Mouse (Mus musculus) intestine, embryonic 16.5 days (tissue): Measurements from ENCODE around the gene Epb41l5. TPM values are rescaled to one million over a fixed set of nuclear protein-coding genes. Genes with fewer than 3 reads are reported as not detected.

Source experiments
- ATAC-seq: fragments of 200-750 bp; cut with Nextera tagmentation; 2 replicates; pipeline ENCODE4 v1.8.0; 2017; ENCODE audit warnings: moderate TSS enrichment, moderate library complexity
- H3K27ac ChIP-seq: fragments of 300-500 bp; sonication (generic); 2 replicates; pipeline ENCODE4 v1.5.1; 2014; ENCODE audit warnings: mild to moderate bottlenecking, low read length
- H3K27me3 ChIP-seq: fragments of 300-500 bp; sonication (generic); replicated peaks from 2 replicates; pipeline ENCODE4 v1.6.1; 2014; ENCODE audit warnings: low read length, control low read depth, mixed read lengths; ENCODE audit not compliant: control insufficient read depth, insufficient read depth
- H3K36me3 ChIP-seq: fragments of 300-500 bp; sonication (generic); 2 replicates; pipeline ENCODE4 v1.6.1; 2014; ENCODE audit warnings: low read length, control low read depth; ENCODE audit not compliant: control insufficient read depth, insufficient read depth
- H3K4me1 ChIP-seq: fragments of 300-500 bp; sonication (generic); 2 replicates; pipeline ENCODE4 v1.6.1; 2014; ENCODE audit warnings: low read length, control low read depth, mixed read lengths; ENCODE audit not compliant: control insufficient read depth, insufficient read depth
- H3K4me2 ChIP-seq: fragments of 300-500 bp; sonication (generic); 2 replicates; pipeline ENCODE4 v1.6.1; 2014; ENCODE audit warnings: low read depth, low read length, control low read depth
- H3K4me3 ChIP-seq: fragments of 300-500 bp; sonication (generic); 2 replicates; pipeline ENCODE4 v1.5.1; 2014; ENCODE audit warnings: mild to moderate bottlenecking, low read length
- H3K9ac ChIP-seq: fragments of 300-500 bp; sonication (generic); 2 replicates; pipeline ENCODE4 v1.6.1; 2014; ENCODE audit warnings: low read depth, low read length
- H3K9me3 ChIP-seq: fragments of 300-500 bp; sonication (generic); 2 replicates; pipeline ENCODE4 v1.6.1; 2016; ENCODE audit warnings: low read length, control low read depth; ENCODE audit not compliant: control insufficient read depth
- WGBS: fragments of 180-500 bp; shearing (Covaris S2); extraction: QIAGEN DNeasy Blood & Tissue Kit; methylation state at CpG from one replicate; pipeline ENCODE4 v1.1.7; 2014; 5-methylcytosine and 5-hydroxymethylcytosine counted together
- polyA plus RNA-seq: library from polyadenylated mRNA; unstranded; fragments of >200 nt; fragmentation: Nextera tagmentation; extraction: Ambion mirVana; gene quantifications from 2 replicates; pipeline ENCODE4 v1.2.1, GENCODE M21; 2015

Epb41l5 gene
- polyA plus RNA-seq, 1 experiment from 2014 or later = 36.3 TPM

DNA sequence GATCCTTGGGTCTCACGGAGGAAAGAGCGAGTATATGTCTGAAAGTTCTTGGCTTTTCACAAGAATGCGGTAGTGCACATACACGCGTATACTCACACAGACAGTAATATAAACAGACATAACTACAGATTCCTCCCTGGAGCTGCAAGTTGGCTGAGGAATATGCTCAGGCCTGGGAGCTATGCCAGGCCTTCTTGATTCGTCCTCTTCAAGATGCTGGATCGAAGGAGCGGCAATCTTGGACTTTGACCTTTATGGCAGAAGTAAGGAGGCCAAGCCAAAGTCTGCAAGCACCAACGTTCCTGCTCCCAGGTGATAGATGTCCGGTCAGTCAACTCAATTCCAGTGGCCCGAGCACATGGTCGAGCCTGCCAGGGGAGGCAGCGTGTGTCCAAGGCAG is 117.9 kb downstream of the Epb41l5 start:
- H3K4me3 ChIP-seq = no peak overlapping the region
- H3K9ac ChIP-seq = no peak overlapping the region
- peak; percentile 12; the same call in 1 of the 2 replicates for ATAC-seq
- H3K27me3 ChIP-seq = no peaks in the 10 kb centered on the region
- H3K36me3 ChIP-seq = peaks cover 23% of the 10 kb centered on the region
- no peak overlapping the region for H3K4me2 ChIP-seq
- peak overlapping the region; percentile 68 for H3K27ac ChIP-seq
- peaks cover 16% of the 10 kb centered on the region for H3K4me1 ChIP-seq
- WGBS = 59% methylated on average over 13 of the region's 13 CpGs
- H3K9me3 ChIP-seq = peaks cover 18% of the 10 kb centered on the region; the same call in 1 of the 2 replicates

DNA sequence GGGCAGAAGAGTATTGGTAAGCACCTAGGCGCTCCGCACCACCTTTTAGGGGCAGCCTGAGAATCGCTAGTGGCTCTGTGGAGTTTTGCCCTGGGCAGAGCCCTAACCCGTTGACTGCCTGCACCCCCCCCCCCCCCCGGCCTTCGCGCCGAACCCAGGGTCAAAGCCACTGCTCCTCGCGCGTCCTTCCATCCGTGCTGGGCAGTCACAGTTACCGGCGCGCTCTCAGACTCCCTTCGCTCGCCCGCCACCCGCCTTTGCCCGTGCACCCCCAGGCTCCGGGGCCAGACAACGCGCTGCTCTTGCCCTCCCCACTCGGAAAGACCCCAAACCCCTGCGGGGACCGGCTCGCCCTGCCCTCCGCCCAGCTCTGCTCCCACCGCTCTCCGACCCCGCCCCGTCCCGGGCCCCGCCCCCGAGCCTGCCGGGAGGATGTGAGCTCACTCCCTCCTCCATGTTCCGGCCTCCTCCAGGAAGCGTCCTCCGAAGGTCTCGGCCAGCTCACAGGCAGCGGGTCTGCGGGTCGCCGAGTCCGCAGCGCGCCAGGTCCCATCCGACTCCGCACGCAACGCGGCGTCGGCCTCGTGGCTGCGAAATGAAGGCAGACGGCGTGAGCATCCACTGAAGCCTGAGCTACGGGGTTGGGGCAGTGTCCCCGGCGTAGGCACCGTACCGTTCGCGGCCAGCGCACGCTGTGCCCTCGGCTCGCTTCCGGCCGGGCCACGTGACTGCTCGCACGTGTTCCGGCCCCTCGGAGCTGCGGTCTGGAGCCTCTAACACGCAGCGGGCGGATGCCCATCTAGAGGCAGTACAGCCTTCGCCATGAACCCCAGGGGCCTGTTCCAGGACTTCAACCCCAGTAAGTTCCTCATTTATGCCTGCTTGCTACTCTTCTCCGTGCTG is 122.9 kb downstream of the Epb41l5 start, which contains the start of gene Tmem185b:
TSS of gene Tmem185b (plus strand) at position 472 of the 903 bp plus-strand sequence.
- peaks cover 23% of the 10 kb centered on the region for H3K36me3 ChIP-seq
- 2% methylated on average over 79 of the region's 82 CpGs for WGBS
- H3K9me3 ChIP-seq = peaks cover 18% of the 10 kb centered on the region; the same call in 1 of the 2 replicates
- H3K4me3 ChIP-seq = peak within 1 kb of the TSS; percentile 77
- peak within 1 kb of the TSS; percentile 90 for H3K9ac ChIP-seq
- H3K27ac ChIP-seq = peak within 1 kb of the TSS; percentile 87
- peak; percentile 92 for ATAC-seq
- peaks cover 33% of the 10 kb centered on the region for H3K4me1 ChIP-seq
- H3K4me2 ChIP-seq = peak within 1 kb of the TSS; percentile 96
- H3K27me3 ChIP-seq = no peaks in the 10 kb centered on the region

DNA sequence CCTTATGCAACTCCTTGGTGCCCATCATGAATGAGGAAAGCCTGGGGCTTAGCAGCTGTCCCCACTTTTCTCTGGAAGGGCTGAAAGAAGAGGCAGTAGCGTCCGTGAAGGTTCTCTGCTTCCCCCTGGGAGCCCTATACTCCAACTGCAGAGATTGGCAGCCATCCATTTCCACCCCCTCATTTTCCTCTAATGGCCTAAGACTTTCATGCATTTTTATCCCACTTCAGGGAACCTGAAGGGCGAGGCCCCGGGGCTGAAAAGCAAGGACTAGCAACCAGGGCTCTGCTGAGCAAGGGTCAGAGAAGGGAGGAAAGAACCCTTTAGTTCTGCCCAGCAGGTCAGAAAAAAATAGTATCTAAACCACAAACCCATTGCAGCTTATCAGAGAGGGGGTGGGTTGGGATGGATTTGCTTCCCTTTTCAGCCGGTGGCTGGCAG is 123.8 kb downstream of the Epb41l5 start:
- H3K9me3 ChIP-seq = peaks cover 18% of the 10 kb centered on the region; the same call in 1 of the 2 replicates
- peak overlapping the region; percentile 77 for H3K4me3 ChIP-seq
- ATAC-seq = no peak
- H3K36me3 ChIP-seq = peaks cover 23% of the 10 kb centered on the region
- peaks cover 25% of the 10 kb centered on the region for H3K4me1 ChIP-seq
- peak overlapping the region; percentile 87 for H3K27ac ChIP-seq
- 23% methylated on average over 5 of the region's 5 CpGs for WGBS
- H3K4me2 ChIP-seq = peak overlapping the region; percentile 96
- peak overlapping the region; percentile 90 for H3K9ac ChIP-seq
- H3K27me3 ChIP-seq = no peaks in the 10 kb centered on the region

DNA sequence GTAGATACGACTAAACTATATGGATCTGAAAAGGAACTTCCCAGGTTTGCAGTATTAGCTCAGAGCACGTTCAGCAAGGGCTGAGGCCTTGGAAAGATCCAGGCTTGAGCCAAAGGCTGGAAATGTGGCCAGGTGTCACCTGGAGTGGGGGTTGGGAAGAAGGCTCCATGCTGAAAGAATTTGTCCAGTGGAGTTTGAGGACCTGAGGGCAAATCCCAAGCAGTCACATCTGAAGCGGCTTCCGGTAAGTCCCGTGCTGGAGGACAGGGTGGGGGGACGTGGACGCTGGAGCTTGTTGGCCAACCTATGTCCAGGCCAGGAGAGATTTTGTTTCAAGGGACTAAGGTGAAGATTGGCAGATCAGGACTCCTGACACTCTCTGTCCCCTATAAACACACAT is 125.0 kb downstream of the Epb41l5 start:
- Histone ChIP-seq H3K9ac (no peak overlapping the region), H3K4me1 (peaks cover 25% of the 10 kb centered on the region), H3K9me3 (peaks cover 16% of the 10 kb centered on the region; the same call in 1 of the 2 replicates), H3K4me2 (no peak overlapping the region), H3K4me3 (no peak overlapping the region), H3K36me3 (peaks cover 21% of the 10 kb centered on the region), H3K27ac (peak overlapping the region; percentile 76; the same call in 1 of the 2 replicates), H3K27me3 (no peaks in the 10 kb centered on the region)
- no peak for ATAC-seq
- WGBS = 93% methylated on average over 7 of the region's 7 CpGs

DNA sequence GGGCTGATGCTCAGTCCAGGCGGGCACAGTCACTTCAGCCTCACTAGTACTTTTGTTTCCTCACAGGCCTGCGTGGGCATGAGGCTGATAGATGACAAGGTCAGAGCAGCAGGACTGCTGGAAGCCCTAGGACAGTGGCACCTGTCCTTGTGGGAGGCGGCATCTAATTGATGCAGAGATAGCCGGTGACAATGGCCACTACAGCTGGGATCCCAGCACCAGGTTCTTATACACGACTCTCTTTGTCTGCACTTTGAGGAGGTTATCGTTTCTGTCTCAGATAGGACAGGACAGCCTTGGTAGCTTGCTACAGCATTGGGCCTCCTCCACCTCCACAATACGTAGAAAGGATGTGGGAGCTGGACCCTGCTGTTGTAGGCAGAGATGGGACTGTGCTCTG is 125.4 kb downstream of the Epb41l5 start:
- Histone ChIP-seq H3K4me1 (peaks cover 25% of the 10 kb centered on the region), H3K4me3 (no peak overlapping the region), H3K27ac (peak overlapping the region; percentile 76), H3K27me3 (no peaks in the 10 kb centered on the region), H3K9me3 (peaks cover 13% of the 10 kb centered on the region; the same call in 1 of the 2 replicates), H3K9ac (no peak overlapping the region), H3K36me3 (peaks cover 16% of the 10 kb centered on the region), H3K4me2 (no peak overlapping the region)
- 73% methylated on average over 7 of the region's 7 CpGs for WGBS
- ATAC-seq = no peak; the same call in 1 of the 2 replicates

DNA sequence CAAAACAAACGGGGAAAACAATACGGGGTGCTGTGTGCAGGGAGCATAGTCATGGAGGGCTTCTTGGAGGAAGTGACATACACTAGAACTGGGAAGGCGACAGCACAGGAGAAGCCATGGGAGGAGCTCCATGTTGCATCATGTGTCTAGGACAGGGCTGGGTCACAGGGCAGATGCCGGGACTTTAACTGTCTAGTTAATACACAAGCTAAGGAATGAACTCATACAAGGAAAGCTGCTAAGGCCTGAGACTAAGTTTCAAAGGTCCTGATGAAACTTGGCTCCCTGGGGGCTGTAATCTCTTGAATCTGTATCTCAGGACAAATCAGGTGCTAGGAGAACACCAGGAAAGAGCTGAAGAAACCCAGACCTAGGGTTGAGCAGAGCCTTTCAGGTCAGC is 126.1 kb downstream of the Epb41l5 start:
- Histone ChIP-seq H3K9me3 (peaks cover 11% of the 10 kb centered on the region; the same call in 1 of the 2 replicates), H3K4me2 (no peak overlapping the region), H3K4me1 (peaks cover 25% of the 10 kb centered on the region), H3K27ac (peak overlapping the region; percentile 76), H3K27me3 (no peaks in the 10 kb centered on the region), H3K36me3 (peaks cover 12% of the 10 kb centered on the region), H3K9ac (no peak overlapping the region), H3K4me3 (no peak overlapping the region)
- WGBS = 73% methylated on average over 4 of the region's 4 CpGs
- ATAC-seq = peak; percentile 76

DNA sequence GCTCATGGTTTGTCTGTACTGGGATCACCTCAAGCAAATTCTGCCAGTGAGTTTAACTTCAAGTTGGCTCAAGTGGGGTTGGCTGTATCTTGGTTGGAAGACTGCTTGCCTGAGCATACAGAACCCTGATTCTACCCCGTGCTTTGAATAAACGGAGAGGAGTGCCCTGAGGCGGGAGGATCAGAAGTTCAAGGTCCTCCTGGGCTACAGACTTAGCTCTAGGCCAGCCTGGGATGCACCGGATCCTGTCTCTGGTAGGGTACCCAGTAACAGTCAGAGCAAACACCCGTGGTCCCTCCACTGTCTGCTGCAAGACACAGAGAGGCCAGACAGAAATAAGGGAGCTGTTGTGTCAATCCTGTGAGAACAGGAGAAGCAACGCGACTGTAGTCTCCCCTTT is 127.1 kb downstream of the Epb41l5 start:
- no peak for ATAC-seq
- no peak overlapping the region for H3K4me2 ChIP-seq
- peaks cover 2% of the 10 kb centered on the region; the same call in 1 of the 2 replicates for H3K36me3 ChIP-seq
- 71% methylated on average over 7 of the region's 7 CpGs for WGBS
- H3K9ac ChIP-seq = no peak overlapping the region
- no peak overlapping the region for H3K4me3 ChIP-seq
- peaks cover 3% of the 10 kb centered on the region; the same call in 1 of the 2 replicates for H3K9me3 ChIP-seq
- peaks cover 23% of the 10 kb centered on the region for H3K4me1 ChIP-seq
- 0 out of 2 replicates have a peak overlapping the region, but pooled peaks have one; percentile 10 for H3K27ac ChIP-seq
- H3K27me3 ChIP-seq = no peaks in the 10 kb centered on the region

DNA sequence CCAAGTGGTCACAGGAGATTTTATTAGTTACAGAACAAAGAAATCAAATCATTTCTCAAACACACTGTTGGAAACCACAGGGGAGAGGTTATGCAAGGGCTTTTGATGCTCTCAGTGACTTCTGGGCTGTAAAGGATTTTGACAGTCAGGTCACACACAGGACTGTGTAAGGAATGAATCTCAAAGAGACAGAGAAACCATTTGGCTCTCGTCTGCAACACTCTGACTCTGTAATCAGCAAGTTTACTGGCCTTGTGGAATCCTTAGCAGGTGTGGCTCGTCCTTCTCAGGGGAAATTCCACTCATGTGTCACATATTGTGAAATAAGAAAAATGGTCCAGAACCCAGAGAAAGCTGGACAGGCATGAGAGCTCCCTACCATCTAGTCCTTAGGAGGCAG is 127.8 kb downstream of the Epb41l5 start:
- Histone ChIP-seq H3K27me3 (no peaks in the 10 kb centered on the region), H3K4me2 (no peak overlapping the region), H3K36me3 (no peaks in the 10 kb centered on the region), H3K4me3 (no peak overlapping the region), H3K9me3 (no peaks in the 10 kb centered on the region), H3K9ac (no peak overlapping the region), H3K27ac (0 out of 2 replicates have a peak overlapping the region, but pooled peaks have one; percentile 10), H3K4me1 (peaks cover 19% of the 10 kb centered on the region)
- 38% methylated on average over 2 of the region's 2 CpGs for WGBS
- ATAC-seq = no peak

DNA sequence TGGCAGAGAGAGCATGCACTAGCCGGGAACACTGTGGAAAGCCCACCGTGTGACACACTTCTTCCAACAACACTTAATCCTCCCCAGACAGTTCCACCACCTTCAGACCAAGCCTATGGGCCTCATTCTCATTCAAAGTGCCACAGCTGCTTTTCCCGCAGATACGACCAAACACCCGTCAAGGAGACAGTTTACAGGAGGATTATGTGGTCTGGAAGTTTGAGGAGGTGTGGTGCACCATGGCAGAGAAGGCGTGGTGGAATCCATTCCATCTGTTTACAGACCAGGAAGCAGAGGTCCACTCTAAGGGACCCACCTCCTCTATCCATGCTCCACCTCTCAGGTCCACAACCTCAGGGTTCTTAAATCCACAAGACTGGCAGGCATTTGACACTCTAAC is 129.5 kb downstream of the Epb41l5 start:
- Histone ChIP-seq H3K36me3 (no peaks in the 10 kb centered on the region), H3K4me2 (no peak overlapping the region), H3K4me1 (peaks cover 7% of the 10 kb centered on the region), H3K9ac (no peak overlapping the region), H3K27me3 (no peaks in the 10 kb centered on the region), H3K9me3 (no peaks in the 10 kb centered on the region), H3K4me3 (no peak overlapping the region), H3K27ac (no peak overlapping the region)
- 49% methylated on average over 6 of the region's 6 CpGs for WGBS
- ATAC-seq = no peak
